Mouse (Mus musculus) forebrain, postnatal 0 days (tissue): ENCODE measurements around the gene Eml4. TPM values are rescaled to one million over a fixed set of nuclear protein-coding genes. Genes with fewer than 3 reads are reported as not detected.

ENCODE experiments used
- ATAC-seq: fragments of 200-750 bp; cut with Nextera tagmentation; 2 replicates; pipeline ENCODE4 v1.8.0; 2017; ENCODE audit warnings: mild to moderate bottlenecking, moderate library complexity
- DNase-seq: peaks from one replicate; pipeline ENCODE4 v3.0.0-alpha.2; 2015
- H3K27ac ChIP-seq: fragments of 300-500 bp; sonication (generic); 2 replicates; pipeline ENCODE4 v1.5.1; 2014; ENCODE audit warnings: low read depth, mild to moderate bottlenecking, antibody characterized with exemption, low read length, moderate library complexity, mixed read lengths
- H3K27me3 ChIP-seq: fragments of 300-500 bp; sonication (generic); 2 replicates; pipeline ENCODE4 v1.6.1; 2014; ENCODE audit warnings: mild to moderate bottlenecking, low read length, mixed read lengths; ENCODE audit not compliant: insufficient read depth
- H3K36me3 ChIP-seq: fragments of 300-500 bp; sonication (generic); 2 replicates; pipeline ENCODE4 v1.6.1; 2014; ENCODE audit warnings: mild to moderate bottlenecking, moderate library complexity; ENCODE audit not compliant: insufficient read depth
- H3K4me1 ChIP-seq: fragments of 300-500 bp; sonication (generic); 2 replicates; pipeline ENCODE4 v1.6.1; 2014; ENCODE audit warnings: antibody characterized with exemption; ENCODE audit not compliant: insufficient read depth
- H3K4me2 ChIP-seq: fragments of 300-500 bp; sonication (generic); 2 replicates; pipeline ENCODE4 v1.6.1; 2014; ENCODE audit warnings: low read depth, mild to moderate bottlenecking, moderate library complexity
- H3K4me3 ChIP-seq: fragments of 300-500 bp; sonication (generic); 2 replicates; pipeline ENCODE4 v1.5.1; 2014; ENCODE audit warnings: low read depth, low read length, mixed read lengths
- H3K9ac ChIP-seq: fragments of 300-500 bp; sonication (generic); 2 replicates; pipeline ENCODE4 v1.6.1; 2014; ENCODE audit warnings: mild to moderate bottlenecking
- H3K9me3 ChIP-seq: fragments of 300-500 bp; sonication (generic); 2 replicates; pipeline ENCODE4 v1.6.1; 2016; ENCODE audit warnings: low read length
- CTCF ChIP-seq: sonication (generic); IDR thresholded peaks from 2 replicates; pipeline ENCODE4 v1.5.1; 2016; ENCODE audit warnings: antibody characterized with exemption, control low read depth, low read depth
- WGBS: fragments of 180-500 bp; shearing (Covaris S2); extraction: QIAGEN DNeasy Blood & Tissue Kit; methylation state at CpG from one replicate; pipeline ENCODE4 v1.1.7; 2014; 5-methylcytosine and 5-hydroxymethylcytosine counted together
- polyA plus RNA-seq: library from polyadenylated mRNA; unstranded; fragments of >200 nt; fragmentation: Nextera tagmentation; extraction: Ambion mirVana; gene quantifications from 2 replicates; pipeline ENCODE4 v1.2.1, GENCODE M21; 2015
- total RNA-seq: library from RNA; depleted of rRNA; stranded (reverse); fragments of >200 nt; gene quantifications from 2 replicates; pipeline ENCODE4 v1.2.3, GENCODE M21; 2014

Eml4 gene
- total and polyA plus RNA-seq, 2 experiments from 2014 or later, result 20.0 to 58.7 TPM

DNA sequence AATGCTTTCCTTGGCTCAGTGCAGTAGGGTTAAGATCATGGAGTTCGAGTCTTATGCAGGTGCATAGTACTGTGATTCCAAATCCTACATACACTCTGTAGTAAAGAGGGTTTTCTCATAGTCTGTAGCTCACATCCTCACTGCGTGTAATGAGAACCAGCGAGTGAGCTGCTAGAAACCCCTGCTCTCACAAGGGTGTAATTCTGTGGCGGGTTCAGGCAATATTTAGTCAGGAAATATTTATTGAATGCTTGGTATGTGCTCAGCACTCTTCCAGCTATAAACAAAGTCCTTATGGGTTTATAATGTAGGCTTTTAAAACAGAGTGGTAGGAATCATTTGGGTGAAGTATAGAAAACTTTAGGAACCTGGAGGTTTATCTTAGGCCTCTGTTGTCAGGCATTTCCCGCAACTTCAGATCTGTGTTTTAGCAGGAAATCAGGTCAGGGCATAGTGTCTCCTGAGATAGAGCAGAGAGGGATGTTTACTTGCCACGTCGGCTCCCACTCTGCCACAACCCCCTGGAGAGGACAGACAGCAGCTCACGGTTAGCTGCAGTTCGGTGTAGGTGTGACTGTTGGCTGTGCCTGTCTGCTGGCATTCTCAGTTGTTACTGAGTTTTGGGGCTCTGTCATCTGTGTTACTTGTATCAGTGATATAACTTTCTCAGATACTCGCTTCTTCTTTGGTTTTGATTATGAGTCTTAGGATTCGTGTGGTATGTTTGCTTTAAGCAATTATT, 15.1 kb downstream of the Eml4 start:
- H3K9ac ChIP-seq, result no peak overlapping the region
- no peaks in the 10 kb centered on the region for H3K36me3 ChIP-seq
- DNase-seq, result no peak
- 72% methylated on average over 11 of the region's 11 CpGs for WGBS
- H3K27ac ChIP-seq, result no peak overlapping the region
- H3K4me2 ChIP-seq, result no peak overlapping the region
- H3K4me1 ChIP-seq, result no peaks in the 10 kb centered on the region
- TF ChIP-seq CTCF, result no peak
- H3K9me3 ChIP-seq, result no peaks in the 10 kb centered on the region
- no peak for ATAC-seq
- no peak overlapping the region for H3K4me3 ChIP-seq
- H3K27me3 ChIP-seq, result no peaks in the 10 kb centered on the region

GRCm38 (mm10) chr17:83367387-83367786, 16.7 kb downstream of the Eml4 start:
- Histone ChIP-seq H3K27ac (no peak overlapping the region), H3K4me3 (no peak overlapping the region), H3K27me3 (no peaks in the 10 kb centered on the region), H3K36me3 (no peaks in the 10 kb centered on the region), H3K4me2 (no peak overlapping the region), H3K9ac (no peak overlapping the region), H3K9me3 (no peaks in the 10 kb centered on the region), H3K4me1 (no peaks in the 10 kb centered on the region)
- DNase-seq, result no peak
- TF ChIP-seq CTCF, result no peak
- ATAC-seq, result no peak
- WGBS, result 78% methylated on average over 5 of the region's 5 CpGs

DNA sequence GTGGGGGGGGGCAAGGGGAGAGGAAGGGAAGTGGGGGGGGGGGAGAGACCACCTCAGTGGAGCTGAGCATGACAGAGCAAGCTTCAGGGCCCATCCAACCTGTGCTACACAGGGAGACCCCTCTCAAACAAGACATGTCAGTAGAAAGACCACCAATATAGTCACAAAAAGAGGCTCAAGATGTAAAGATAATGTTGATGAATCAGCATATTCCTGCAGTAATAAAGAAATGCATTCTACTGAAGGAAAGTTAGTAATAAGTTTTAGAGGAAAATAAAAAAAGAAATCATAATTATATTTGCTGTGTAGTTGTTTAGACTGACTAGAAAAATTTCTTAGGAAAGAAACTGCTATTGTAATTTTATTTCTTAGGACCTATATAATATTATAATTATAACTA, 23.4 kb downstream of the Eml4 start:
- no peak overlapping the region for H3K27ac ChIP-seq
- TF ChIP-seq CTCF, result no peak
- no peak overlapping the region for H3K4me3 ChIP-seq
- no peaks in the 10 kb centered on the region for H3K36me3 ChIP-seq
- no peak for DNase-seq
- no peaks in the 10 kb centered on the region for H3K27me3 ChIP-seq
- no peak overlapping the region for H3K9ac ChIP-seq
- H3K4me2 ChIP-seq, result no peak overlapping the region
- H3K9me3 ChIP-seq, result no peaks in the 10 kb centered on the region
- ATAC-seq, result no peak
- peaks cover 2% of the 10 kb centered on the region; the same call in 1 of the 2 replicates for H3K4me1 ChIP-seq

GRCm38 (mm10) chr17:83375848-83376247, 25.1 kb downstream of the Eml4 start:
- peaks cover 2% of the 10 kb centered on the region; the same call in 1 of the 2 replicates for H3K4me1 ChIP-seq
- no peak overlapping the region for H3K4me2 ChIP-seq
- DNase-seq (no peak), ATAC-seq (no peak)
- TF ChIP-seq CTCF, result no peak
- H3K4me3 ChIP-seq, result no peak overlapping the region
- H3K27ac ChIP-seq, result no peak overlapping the region
- no peaks in the 10 kb centered on the region for H3K36me3 ChIP-seq
- no peaks in the 10 kb centered on the region for H3K27me3 ChIP-seq
- no peaks in the 10 kb centered on the region for H3K9me3 ChIP-seq
- WGBS, result 90% methylated on average over 3 of the region's 3 CpGs
- no peak overlapping the region for H3K9ac ChIP-seq

- no peaks in the 10 kb centered on the region for H3K36me3 ChIP-seq
- H3K9me3 ChIP-seq, result no peaks in the 10 kb centered on the region
- 70% methylated on average over 4 of the region's 4 CpGs for WGBS
Measured at GRCm38 (mm10) chr17:83376801-83377200, 26.1 kb downstream of the Eml4 start.

DNA sequence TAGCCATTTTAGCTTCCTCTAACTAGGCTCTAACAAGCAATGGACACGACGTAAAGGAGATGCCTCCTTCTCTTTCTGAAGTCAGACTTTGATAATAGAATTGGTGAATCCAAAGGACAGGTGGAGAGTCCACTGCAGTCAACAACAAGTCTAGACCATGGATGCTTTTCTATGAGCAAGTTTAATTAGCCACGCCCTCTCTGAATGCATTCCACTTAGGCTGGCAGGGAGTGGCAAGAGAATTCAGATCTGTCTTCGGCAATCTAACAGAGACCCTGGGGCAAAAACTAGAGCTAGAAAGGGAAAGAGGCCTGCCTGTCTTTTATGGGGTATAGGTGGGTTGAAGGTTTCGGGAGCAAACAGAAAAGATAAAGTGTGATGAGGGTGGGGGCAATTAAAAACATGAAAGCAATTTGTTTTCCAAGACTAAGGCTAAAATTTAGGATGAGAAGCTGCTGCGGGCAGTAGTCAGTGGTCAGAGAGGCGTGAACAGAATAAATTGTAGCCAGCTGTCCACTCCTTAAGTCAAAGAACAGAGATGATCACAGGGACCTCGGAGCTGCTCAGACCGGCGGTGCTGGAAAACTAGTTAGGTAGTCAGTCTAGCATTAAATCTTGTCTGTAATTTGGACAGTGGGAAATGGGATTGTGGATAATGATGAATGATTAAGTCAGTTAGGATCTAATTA, 27.2 kb downstream of the Eml4 start:
- ATAC-seq (0 out of 2 replicates have a peak, but pooled peaks have one; percentile 1), DNase-seq (no peak)
- Histone ChIP-seq H3K27ac (no peak overlapping the region), H3K9me3 (no peaks in the 10 kb centered on the region), H3K9ac (no peak overlapping the region), H3K27me3 (no peaks in the 10 kb centered on the region), H3K4me2 (no peak overlapping the region), H3K4me3 (no peak overlapping the region), H3K4me1 (peaks cover 2% of the 10 kb centered on the region; the same call in 1 of the 2 replicates), H3K36me3 (no peaks in the 10 kb centered on the region)
- WGBS, result 60% methylated on average over 10 of the region's 10 CpGs
- TF ChIP-seq CTCF, result no peak

More at GRCm38 (mm10) chr17:83376801-83377200, 26.1 kb downstream of the Eml4 start:
- DNase-seq (no peak), ATAC-seq (no peak)
- Histone ChIP-seq H3K9ac (no peak overlapping the region), H3K4me1 (peaks cover 2% of the 10 kb centered on the region; the same call in 1 of the 2 replicates), H3K27ac (no peak overlapping the region), H3K4me3 (no peak overlapping the region), H3K27me3 (no peaks in the 10 kb centered on the region), H3K4me2 (no peak overlapping the region)
- no peak for TF ChIP-seq CTCF

- no peak overlapping the region for H3K27ac ChIP-seq
- DNase-seq (peak; percentile 21), ATAC-seq (peak; percentile 74)
- H3K4me3 ChIP-seq, result no peak overlapping the region
- TF ChIP-seq CTCF, result no peak
- WGBS, result 25% methylated on average over 4 of the region's 4 CpGs
- peaks cover 2% of the 10 kb centered on the region; the same call in 1 of the 2 replicates for H3K4me1 ChIP-seq
- no peak overlapping the region for H3K4me2 ChIP-seq
- H3K9me3 ChIP-seq, result no peaks in the 10 kb centered on the region
- no peaks in the 10 kb centered on the region for H3K36me3 ChIP-seq
- no peak overlapping the region for H3K9ac ChIP-seq
- H3K27me3 ChIP-seq, result no peaks in the 10 kb centered on the region
Measured at GRCm38 (mm10) chr17:83378444-83378762, 27.7 kb downstream of the Eml4 start.
